Mouse (Mus musculus): ENCODE data around the gene Gpr176.
A peak's percentile ranks its signal among the peaks of the same experiment; 100 is the strongest.

The Gpr176 gene

DNA sequence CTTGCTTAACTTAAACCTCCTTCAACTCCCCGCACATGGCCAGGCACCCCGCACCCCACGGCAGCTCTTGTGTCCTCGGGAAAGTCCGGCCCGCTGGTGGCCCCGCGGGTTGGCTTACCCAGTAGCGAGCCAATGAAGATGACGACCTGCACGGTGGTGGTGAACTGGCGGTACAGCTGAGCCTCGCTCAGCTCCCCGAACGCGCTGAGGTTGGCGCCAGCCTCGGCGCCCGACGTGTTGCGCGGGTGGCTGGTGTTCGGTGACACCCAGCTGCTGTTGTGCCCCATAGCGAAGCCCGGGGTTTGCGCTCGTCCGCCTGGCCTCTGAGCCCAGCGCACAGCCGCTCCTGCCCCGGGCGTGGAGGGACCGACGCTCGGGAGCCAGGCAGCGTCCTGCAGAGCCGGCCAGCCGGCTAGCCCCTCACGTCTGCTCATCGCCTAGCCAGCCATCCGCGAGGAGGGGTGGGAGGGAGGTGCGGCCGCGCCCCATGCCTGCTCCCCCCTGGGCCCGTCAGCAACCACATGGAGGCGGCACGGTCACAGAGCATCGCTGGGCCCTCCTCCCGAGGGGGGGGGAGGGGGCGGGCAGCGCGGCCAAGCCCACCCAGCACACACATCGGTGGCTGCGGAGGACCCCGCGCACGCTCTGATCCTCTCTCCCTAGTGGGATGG is at the start of gene Gpr176:
TSS of gene Gpr176 (minus strand) at position 519 of the 671 bp plus-strand sequence.
- DNase-seq (ENCODE audit: low read depth, low spot score), result peak; percentile 60

DNA sequence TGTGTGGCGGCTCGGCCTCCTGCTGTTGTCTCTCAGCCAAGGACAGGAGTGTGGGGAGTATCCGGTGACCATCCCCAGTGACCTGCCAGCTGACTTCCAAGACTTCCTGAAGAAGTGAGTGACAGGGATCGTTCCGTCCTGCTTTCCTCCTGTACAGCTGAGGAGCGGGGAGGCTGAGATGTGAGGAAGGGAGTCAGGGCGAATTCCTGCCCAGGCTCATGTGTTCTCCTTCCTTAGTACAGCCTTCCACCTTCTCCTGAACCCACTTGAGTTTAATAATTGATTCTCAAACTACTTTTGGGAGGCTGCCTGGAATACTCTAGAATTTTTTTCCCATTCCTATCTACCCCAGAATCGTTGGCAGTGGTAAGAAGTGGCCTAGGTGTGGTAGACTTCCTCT is 49.2 kb upstream of the Gpr176 start:
- DNase-seq (ENCODE audit: low read depth, low spot score), result no peak

DNA sequence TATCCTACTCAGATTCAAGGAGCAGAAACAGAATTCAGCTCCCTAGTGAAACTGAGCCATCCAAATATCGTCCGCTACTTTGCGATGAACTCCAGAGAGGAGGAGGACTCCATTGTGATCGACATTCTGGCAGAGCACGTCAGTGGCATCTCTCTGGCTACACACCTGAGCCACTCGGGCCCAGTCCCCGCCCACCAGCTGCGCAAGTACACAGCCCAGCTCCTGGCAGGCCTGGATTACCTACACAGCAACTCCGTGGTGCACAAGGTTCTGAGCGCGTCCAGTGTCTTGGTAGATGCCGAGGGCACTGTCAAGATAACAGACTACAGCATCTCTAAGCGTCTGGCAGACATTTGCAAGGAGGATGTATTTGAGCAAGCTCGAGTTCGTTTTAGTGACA is 48.7 kb upstream of the Gpr176 start:
- no peak for DNase-seq (ENCODE audit: low read depth, low spot score)

DNA sequence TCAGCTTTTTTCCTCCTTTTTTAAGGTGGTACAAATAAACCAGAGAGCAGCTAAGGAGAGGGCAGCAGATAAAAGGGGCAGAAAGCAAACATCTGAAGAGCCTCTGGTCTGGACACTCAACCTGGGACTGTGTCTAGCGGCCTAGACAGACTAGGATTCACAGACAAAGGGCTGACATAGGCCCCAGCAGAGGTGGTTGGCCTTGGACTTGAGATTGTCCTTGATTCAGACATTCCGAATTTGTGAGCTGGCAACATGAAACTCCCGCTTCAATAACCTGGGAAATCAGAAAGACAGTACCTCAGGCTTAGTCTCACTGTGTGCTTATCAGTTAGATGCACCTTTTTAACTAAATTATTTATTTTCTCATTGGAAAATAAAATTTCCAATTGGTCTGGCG is 44.9 kb upstream of the Gpr176 start:
- DNase-seq (ENCODE audit: low read depth, low spot score), result no peak

DNA sequence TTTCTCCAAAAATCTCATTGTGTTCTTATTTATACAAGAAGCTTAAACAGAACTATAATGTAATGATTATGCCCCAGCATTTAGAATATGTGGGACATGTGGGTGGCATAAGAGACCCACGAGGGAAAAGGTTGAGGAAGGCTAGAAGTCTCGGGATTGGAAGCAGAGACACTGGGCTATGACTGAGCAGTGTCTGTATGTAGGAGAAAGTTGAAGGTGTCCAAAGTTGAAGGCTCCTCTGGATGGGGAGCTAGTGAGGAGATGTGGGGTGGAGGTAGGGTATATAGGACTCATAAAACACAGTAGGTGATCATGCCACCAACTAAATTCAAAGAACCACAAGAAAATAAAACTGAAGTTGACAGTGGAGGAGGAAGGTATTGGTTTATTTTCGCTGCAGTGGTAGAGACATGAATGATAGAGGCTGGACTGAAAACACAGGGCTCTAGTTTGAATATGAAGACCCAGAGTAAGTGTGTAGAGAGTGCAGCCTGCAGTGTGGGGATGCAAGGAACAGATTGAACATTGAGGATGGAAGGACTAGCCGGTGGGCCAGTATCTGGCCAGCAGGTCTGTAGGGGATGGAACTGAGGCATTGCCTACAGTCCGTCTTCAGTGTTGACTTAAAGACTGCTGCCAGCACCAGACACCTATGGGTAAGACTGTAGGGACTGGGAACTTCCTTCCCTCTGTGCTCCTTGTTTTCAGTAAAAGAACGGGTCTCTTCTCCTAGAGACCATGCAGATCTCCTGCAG is 42.6 kb upstream of the Gpr176 start:
- DNase-seq (ENCODE audit: low read depth, low spot score), result no peak

DNA sequence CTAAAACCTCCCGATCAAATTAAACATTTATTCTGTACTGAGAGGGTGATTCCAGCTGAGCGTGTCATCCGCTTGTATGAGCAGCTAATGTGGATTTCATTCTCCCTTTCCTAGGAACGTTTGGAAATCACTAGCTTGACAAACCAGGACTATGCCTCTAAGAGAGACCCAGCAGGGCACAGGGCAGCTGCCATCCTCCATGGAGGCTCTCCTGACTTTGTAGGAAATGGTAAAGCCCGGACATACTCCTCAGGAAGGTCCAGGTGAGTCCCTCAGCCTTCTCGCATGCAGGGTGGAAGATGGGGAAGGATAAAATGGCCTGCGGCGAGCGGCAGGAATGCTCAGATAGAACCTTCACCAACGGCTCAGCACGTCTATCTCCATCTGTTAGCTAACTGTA is 39.6 kb upstream of the Gpr176 start:
- no peak for DNase-seq (ENCODE audit: low read depth, low spot score)

DNA sequence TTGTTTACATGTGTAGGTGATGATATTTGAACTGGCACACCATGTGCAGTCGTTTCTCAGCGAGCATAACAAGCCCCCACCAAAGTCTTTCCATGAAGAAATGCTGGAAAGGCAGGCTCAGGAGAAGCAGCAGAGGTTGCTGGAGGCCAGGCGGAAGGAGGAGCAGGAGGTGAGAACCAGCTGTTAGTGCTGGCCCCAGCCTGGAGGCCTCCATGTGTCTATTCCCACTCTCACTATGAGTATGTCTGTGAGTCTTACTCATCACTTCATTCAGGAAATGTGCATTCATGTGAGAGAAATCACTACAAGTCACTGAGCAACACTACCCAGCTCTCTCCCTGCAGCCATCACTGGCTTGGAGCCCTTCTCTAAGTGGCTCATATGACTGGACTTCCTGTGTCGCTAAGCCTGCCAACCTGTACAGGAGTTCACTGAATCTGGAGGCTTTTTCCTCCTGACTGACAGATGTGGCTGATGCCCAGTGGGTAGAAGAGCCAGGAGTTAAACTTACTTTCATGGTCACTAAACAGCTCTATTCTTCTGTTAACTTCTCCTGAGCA is 35.2 kb upstream of the Gpr176 start:
- DNase-seq (ENCODE audit: low read depth, low spot score), result no peak

DNA sequence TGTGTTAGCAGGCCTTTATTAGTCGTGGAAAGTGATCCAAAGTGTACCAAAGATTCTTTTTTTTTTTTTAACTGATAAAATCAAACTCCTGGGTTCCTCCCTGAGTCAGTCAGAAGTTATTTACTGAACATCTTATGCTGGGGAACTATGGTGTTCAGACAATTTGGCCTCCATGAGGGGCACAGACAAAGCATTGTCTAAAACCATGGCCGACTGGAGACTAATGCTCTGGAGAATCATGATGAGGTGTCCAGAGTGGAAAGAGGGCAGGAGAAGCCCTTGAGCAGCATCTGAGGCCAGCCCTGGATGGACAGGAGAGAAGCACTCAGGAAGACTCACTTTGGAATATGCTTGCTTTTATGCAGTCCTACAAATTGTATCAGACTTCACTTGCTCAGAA is 33.6 kb upstream of the Gpr176 start:
- DNase-seq (ENCODE audit: low read depth, low spot score), result no peak

DNA sequence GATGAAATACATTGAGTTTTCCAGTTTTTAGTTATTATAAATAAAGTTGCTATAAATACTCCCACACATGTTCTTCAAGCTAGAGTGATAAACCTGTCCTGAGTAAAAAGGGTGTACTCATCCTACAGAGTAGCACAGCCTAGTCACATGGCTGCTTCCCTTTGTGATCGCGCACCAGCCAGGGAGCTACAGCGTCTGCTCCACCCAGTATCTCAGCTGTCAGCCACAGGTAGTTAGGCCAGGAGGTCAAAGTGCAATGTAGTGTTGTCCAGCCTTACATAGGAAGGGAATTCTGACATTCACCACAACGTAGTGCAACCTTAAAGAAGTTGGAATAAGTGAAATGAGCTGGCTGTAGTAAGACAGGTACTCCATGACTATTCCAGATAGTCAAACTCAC is 32.3 kb upstream of the Gpr176 start:
- no peak for DNase-seq (ENCODE audit: low read depth, low spot score)

DNA sequence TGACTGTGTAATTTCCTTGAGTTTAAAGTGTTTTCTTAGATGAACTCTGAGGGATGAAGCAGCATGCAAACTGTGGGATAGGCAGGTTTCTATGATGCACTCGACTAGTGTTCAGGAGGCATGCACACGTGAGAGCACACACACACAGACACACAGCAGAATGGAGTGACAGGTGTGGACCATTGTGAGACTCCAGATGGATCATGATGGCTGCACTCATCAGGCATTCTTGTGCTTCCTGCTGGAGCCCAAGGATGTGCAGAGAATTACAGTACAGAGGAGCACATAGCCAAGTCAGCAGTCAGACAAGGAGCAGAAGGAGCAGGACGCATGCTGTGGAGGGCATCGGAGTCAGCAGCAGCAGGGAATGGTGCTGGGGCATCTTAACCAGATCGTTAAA is 31.1 kb upstream of the Gpr176 start:
- no peak for DNase-seq (ENCODE audit: low read depth, low spot score)

DNA sequence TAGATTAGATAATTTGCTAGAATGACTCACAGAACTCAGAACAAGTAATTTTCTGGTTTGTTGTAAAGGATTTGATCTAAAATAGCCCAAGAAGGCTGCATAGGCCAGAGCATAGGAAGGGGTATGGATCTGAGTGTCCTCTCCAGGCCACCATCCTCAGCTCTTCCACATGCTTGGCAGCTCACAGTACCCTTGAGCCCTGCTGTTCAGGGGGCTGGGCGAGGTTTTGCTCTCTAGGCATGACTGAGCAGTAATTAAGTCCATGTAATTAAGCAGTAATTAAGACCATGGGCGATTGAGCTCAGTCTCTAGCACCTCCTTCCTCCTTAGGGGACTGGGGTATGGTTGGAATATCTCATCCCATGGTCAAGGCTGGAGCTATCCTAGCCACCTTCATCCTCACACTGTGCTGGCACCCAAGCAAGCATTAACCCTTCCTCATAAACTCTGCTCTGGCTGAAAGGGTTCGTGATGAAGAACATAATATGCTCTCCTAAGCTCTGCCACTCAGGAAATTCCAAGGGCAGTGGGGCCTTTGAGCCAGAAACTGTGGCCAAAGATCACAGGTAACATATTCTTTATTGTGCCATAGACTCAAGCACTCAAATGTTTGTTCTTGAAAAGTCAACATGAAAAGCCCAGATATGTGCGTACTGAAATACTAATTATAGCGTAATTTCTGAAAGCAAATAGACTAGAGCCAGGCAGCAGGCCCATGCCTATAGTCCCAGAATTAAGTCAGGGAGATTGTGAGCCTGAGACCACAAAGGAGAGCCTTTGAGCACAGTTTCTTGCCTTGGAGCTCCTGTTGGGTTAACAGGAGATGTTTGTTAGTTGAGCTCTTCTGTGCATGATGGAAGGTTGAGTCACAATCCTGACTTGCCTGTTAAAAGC is 28.9 kb upstream of the Gpr176 start:
- no peak for DNase-seq (ENCODE audit: low read depth, low spot score)

DNA sequence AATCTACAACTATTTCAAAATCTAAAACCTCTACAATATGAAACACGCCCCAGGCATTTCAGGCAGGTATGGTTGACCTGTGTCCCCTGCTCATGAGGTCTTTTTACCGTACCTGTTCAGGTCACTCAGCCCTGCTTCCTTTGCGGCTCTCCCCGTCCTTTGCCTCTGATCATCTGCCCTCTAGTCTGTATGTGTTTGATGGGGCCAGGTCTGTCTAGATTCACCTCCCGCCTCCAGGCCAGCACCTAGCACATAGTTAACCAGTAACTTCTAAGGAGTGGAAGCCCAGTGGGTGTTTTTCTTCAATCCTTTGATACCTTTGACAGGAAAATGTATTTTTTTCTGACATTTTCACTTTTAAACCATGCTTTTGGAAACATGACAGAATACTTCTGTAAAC is 26.5 kb upstream of the Gpr176 start:
- no peak for DNase-seq (ENCODE audit: low read depth, low spot score)

DNA sequence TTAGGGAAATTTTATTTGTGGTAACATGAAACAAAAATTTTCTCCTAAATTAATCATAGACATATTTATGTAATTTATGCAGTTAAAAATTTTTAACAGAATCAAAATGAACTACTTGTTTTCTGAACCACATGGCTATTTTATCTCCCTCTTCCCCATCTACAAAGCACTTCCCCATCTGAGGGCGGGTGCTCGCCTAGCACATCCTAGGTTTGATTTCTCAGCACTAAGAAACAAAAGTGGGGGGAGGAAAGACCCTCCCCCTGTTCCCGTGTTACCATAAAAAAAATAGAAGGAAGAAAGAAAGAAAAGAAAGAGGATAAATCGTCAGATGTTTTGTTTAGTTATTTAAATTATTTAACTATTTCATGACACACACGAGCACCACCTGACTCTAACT is 18.0 kb upstream of the Gpr176 start:
- DNase-seq (ENCODE audit: low read depth, low spot score), result no peak

DNA sequence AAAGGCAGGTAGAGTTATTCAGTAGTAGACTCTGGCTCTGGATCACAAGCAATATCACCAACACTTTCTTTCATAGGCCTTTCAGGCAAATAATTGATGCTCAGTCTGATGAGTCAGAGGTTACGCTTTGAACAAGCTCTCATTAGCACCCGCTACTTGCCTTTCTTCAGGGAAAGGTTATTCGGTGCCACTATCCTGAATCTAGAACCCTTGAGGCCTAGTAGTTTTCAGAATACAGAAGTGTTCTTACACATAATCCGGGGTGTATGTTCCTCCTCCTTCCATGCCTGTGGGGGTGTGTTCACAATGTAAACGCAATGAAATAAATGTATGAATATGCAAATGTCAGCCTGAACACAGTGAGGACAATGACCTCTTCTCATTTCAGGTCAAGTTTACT is 16.9 kb upstream of the Gpr176 start:
- DNase-seq (ENCODE audit: low read depth, low spot score), result no peak

DNA sequence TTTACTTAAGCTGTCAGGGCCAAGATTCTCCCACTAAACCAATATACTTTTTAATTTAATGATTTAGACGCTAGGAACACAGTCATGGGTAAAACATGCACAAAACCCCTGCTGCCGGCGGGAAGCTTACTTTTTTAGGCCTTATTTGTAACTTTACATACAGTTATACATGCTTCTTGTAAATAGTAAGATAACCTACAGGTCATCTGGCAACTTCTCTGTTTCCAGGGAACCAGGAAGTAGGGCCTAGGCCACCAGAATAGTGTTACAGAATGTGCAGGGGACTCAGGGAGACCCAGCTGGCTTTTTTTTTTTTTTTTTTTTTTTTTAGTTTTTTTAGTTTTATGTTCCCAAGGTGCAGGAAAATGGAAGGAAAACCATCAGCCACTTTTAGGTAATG is 16.4 kb upstream of the Gpr176 start:
- no peak for DNase-seq (ENCODE audit: low read depth, low spot score)

DNA sequence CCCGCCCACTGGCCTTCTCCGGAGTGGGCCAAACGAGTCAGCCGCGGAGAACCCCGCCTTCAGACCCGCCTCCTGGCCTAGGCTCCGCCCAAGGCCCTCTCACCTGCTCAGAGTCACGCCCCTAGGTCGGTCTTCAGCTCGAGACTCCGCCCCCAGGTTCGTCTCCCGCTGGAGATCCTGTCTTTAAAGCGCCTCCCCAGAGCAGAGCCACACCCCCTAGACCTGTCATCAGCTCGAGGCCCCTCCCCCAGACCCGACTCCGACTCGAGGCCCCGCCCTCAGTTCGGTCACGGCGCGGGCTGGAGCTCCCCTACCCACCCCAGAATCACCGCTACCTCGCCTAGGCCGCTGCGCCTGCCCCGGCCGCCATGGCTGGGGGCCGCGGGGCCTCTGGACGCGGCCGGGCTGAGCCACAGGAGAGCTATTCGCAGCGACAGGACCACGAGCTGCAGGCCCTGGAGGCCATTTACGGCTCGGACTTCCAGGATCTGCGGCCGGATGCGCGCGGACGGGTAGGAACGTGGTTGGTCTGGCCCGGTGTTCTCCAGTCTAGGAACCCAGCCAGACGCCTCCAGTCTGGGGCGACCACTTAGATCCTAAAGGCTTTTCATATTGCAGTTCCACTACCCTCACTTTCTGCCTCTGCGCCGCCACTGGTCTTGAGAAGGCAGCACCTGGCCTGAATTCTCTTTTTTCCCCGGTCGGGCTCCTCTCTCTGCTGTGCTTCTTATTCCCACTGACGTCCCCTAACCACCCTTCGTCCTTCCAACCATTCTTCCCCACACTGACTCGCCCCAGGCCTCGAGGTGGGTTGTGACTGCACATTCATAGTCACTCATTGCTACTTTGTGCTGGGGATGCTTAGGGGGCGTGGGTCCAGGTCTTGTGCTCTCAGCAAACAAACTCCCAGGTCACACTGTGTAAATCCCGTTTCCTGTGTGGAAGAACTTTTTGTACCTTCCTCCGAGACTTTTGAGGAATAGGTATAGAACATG is 15.4 kb upstream of the Gpr176 start, which contains the start of gene Eif2ak4:
TSS of gene Eif2ak4 (plus strand) at position 278 of the 995 bp plus-strand sequence.
- peak; percentile 99 for DNase-seq (ENCODE audit: low read depth, low spot score)

DNA sequence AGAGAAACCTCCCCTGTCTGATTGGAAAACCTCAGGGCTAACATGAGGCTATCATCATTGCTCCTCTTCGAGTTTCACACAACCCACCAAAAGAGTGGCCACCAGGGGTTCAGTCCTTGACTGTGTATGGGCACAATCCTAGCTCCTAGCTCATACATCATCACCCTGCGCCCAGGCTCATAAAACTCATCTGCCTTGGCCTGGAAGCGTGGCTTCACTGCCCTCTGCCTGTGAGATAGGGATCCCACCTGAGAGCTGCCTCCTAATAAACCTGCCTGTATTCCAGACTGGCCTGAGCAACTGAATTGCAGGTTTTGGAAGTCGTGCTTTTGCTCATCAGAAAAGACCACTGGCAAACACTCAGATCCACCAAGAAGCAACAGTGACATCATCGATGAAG is 10.2 kb upstream of the Gpr176 start:
- DNase-seq (ENCODE audit: low read depth, low spot score), result no peak

DNA sequence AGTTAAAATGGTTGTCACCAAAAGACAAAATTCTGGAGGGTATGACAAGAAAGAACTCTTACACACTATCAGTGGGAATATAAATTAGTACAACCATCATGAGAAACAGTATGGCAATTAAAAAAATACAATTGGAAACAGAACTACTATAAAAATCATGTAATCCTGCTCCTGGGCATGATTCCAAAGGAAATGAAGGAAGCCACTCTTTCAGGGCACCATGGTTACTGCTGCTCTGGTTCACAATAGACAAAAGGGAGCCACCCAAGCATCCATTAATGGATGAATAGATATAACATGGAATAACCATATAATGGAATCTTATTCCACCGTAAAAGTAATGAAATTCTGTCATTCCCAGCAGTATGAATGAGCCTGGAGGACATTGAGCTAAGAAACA is 6.5 kb upstream of the Gpr176 start:
- no peak for DNase-seq (ENCODE audit: low read depth, low spot score)

DNA sequence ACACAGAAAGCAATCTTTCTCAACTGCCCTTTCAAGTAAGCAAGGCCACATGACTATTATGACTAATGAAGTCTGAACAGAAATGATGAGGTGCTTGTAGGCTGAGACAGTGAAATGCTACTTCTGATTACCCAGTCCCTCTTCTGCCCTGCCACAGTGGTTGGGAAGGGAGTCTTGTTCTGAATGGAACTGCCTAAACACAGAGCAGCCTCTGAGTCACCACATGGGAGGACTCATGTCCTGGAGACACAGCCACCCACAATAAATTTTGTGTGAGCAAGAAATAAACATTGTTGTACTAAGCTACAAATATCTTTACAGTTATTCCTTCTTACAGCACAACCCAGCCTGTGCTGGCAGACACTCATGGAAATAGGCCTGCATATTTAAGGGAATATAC is 2.7 kb upstream of the Gpr176 start:
- no peak for DNase-seq (ENCODE audit: low read depth, low spot score)

DNA sequence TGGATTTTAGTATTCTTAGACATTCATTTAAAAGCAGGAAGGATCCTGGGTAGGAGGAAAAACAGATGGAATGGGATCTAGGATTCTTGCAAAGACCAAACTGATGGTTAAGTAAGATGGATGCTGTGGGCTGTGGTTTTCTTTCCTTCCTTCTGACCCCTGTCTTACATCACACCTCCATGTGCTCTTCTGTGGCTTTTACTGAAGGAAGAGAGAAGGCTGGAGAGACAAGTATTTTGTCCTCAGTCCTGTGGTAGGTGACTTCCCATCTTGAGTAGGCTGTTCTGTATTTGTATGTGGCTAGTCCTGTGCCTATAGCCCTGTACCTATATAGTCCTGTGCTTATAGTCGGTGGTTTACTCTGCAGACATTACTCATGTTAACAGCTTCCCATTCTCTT is 2.3 kb upstream of the Gpr176 start:
- no peak for DNase-seq (ENCODE audit: low read depth, low spot score)
